Mouse (Mus musculus): Measurements from ENCODE around the gene Usp2. TPM values are rescaled to one million over a fixed set of nuclear protein-coding genes. Genes with fewer than 3 reads are reported as not detected.
A peak's percentile ranks its signal among the peaks of the same experiment; 100 is the strongest.

Usp2 gene
- total and polyA plus RNA-seq, 3 experiments: 3.2 to 20.1 (median 8.6) TPM

- Histone ChIP-seq H3K27me3 (ENCODE audit: insufficient read depth, low read length) (peaks cover 28% of the 10 kb centered on the region), H3K4me3 (ENCODE audit: low read depth, low read length) (no peak overlapping the region), H3K4me1 (ENCODE audit: insufficient read depth, low read depth, low read length) (peaks cover 48% of the 10 kb centered on the region)
Measured at GRCm38 (mm10) chr9:44085741-44086665, 19.2 kb downstream of the Usp2 start.

GRCm38 (mm10) chr9:44086960-44087359 lies 20.1 kb downstream of the Usp2 start:
- H3K4me1 ChIP-seq (ENCODE audit: insufficient read depth, low read depth, low read length): peaks cover 46% of the 10 kb centered on the region

More at GRCm38 (mm10) chr9:44085741-44086665, 19.2 kb downstream of the Usp2 start:
- TF ChIP-seq TAL1 (conservative IDR thresholded peaks at IDR 0.05; ENCODE audit: low read depth, low read length) (no peak), CTCF (IDR thresholded peaks at IDR 0.05; ENCODE audit: low read depth, low read length) (no peak), POLR2AphosphoS5 (IDR thresholded peaks at IDR 0.05; ENCODE audit: insufficient replicate concordance, low read depth, low read length) (no peak), GATA2 (IDR thresholded peaks at IDR 0.05; ENCODE audit: borderline replicate concordance, low read depth, low read length) (no peak), GATA1 (IDR thresholded peaks at IDR 0.05; ENCODE audit: borderline replicate concordance, low read length) (no peak)
- no peak for DNase-seq (ENCODE audit: low spot score)
- Histone ChIP-seq H3K9me3 (replicated peaks) (no peaks in the 10 kb centered on the region), H3K36me3 (replicated peaks) (peaks cover 9% of the 10 kb centered on the region)
- no peak for ATAC-seq (ENCODE audit: extremely low read depth, insufficient number of reproducible peaks, low FRiP score, poor library complexity, severe bottlenecking)

GRCm38 (mm10) chr9:44087761-44088455 lies 21.1 kb downstream of the Usp2 start:
- no peak for DNase-seq (ENCODE audit: low spot score)
- Histone ChIP-seq H3K4me1 (ENCODE audit: insufficient read depth, low read depth, low read length) (peaks cover 46% of the 10 kb centered on the region), H3K36me3 (replicated peaks) (peaks cover 27% of the 10 kb centered on the region), H3K27me3 (ENCODE audit: insufficient read depth, low read length) (peaks cover 27% of the 10 kb centered on the region), H3K4me3 (ENCODE audit: low read depth, low read length) (no peak overlapping the region), H3K9me3 (replicated peaks) (no peaks in the 10 kb centered on the region)
- no peak for ATAC-seq (ENCODE audit: extremely low read depth, insufficient number of reproducible peaks, low FRiP score, poor library complexity, severe bottlenecking)
- no peak for TF ChIP-seq GATA2 (IDR thresholded peaks at IDR 0.05; ENCODE audit: borderline replicate concordance, low read depth, low read length)
- no peak for TF ChIP-seq CTCF (IDR thresholded peaks at IDR 0.05; ENCODE audit: low read depth, low read length)
- no peak for TF ChIP-seq TAL1 (conservative IDR thresholded peaks at IDR 0.05; ENCODE audit: low read depth, low read length)
- TF ChIP-seq POLR2AphosphoS5 (IDR thresholded peaks at IDR 0.05; ENCODE audit: insufficient replicate concordance, low read depth, low read length): no peak
- no peak for TF ChIP-seq GATA1 (IDR thresholded peaks at IDR 0.05; ENCODE audit: borderline replicate concordance, low read length)

More at GRCm38 (mm10) chr9:44086960-44087359, 20.1 kb downstream of the Usp2 start:
- Histone ChIP-seq H3K36me3 (replicated peaks) (peaks cover 17% of the 10 kb centered on the region), H3K9me3 (replicated peaks) (no peaks in the 10 kb centered on the region), H3K27me3 (ENCODE audit: insufficient read depth, low read length) (peaks cover 27% of the 10 kb centered on the region), H3K4me3 (ENCODE audit: low read depth, low read length) (no peak overlapping the region)
- DNase-seq (ENCODE audit: low spot score) (no peak), ATAC-seq (ENCODE audit: extremely low read depth, insufficient number of reproducible peaks, low FRiP score, poor library complexity, severe bottlenecking) (no peak)
- TF ChIP-seq CTCF (IDR thresholded peaks at IDR 0.05; ENCODE audit: low read depth, low read length) (no peak), GATA1 (IDR thresholded peaks at IDR 0.05; ENCODE audit: borderline replicate concordance, low read length) (no peak), POLR2AphosphoS5 (IDR thresholded peaks at IDR 0.05; ENCODE audit: insufficient replicate concordance, low read depth, low read length) (no peak), TAL1 (conservative IDR thresholded peaks at IDR 0.05; ENCODE audit: low read depth, low read length) (no peak), GATA2 (IDR thresholded peaks at IDR 0.05; ENCODE audit: borderline replicate concordance, low read depth, low read length) (no peak)

- peaks cover 44% of the 10 kb centered on the region for H3K4me1 ChIP-seq (ENCODE audit: insufficient read depth, low read depth, low read length)
- H3K4me3 ChIP-seq (ENCODE audit: low read depth, low read length): no peak overlapping the region
- no peaks in the 10 kb centered on the region for H3K9me3 ChIP-seq (replicated peaks)
- peaks cover 20% of the 10 kb centered on the region for H3K27me3 ChIP-seq (ENCODE audit: insufficient read depth, low read length)
- ATAC-seq (ENCODE audit: extremely low read depth, insufficient number of reproducible peaks, low FRiP score, poor library complexity, severe bottlenecking) (peak; percentile 79), DNase-seq (ENCODE audit: low spot score) (peak; percentile 44)
- TF ChIP-seq CTCF (IDR thresholded peaks at IDR 0.05; ENCODE audit: low read depth, low read length): no peak
- no peak for TF ChIP-seq TAL1 (conservative IDR thresholded peaks at IDR 0.05; ENCODE audit: low read depth, low read length)
- TF ChIP-seq GATA1 (IDR thresholded peaks at IDR 0.05; ENCODE audit: borderline replicate concordance, low read length): no peak
- TF ChIP-seq GATA2 (IDR thresholded peaks at IDR 0.05; ENCODE audit: borderline replicate concordance, low read depth, low read length): no peak
- TF ChIP-seq POLR2AphosphoS5 (IDR thresholded peaks at IDR 0.05; ENCODE audit: insufficient replicate concordance, low read depth, low read length): no peak
- peaks cover 35% of the 10 kb centered on the region for H3K36me3 ChIP-seq (replicated peaks)
Measured at GRCm38 (mm10) chr9:44088877-44089608, 22.2 kb downstream of the Usp2 start.

GRCm38 (mm10) chr9:44093612-44094503 lies 27.0 kb downstream of the Usp2 start:
- peaks cover 3% of the 10 kb centered on the region; the same call in 1 of the 2 replicates for H3K27me3 ChIP-seq (ENCODE audit: insufficient read depth, low read length)
- DNase-seq (ENCODE audit: low spot score) (no peak), ATAC-seq (ENCODE audit: extremely low read depth, insufficient number of reproducible peaks, low FRiP score, poor library complexity, severe bottlenecking) (no peak)
- H3K9me3 ChIP-seq (replicated peaks): no peaks in the 10 kb centered on the region
- H3K36me3 ChIP-seq (replicated peaks): peaks cover 59% of the 10 kb centered on the region
- H3K4me3 ChIP-seq (ENCODE audit: low read depth, low read length): no peak overlapping the region
- H3K4me1 ChIP-seq (ENCODE audit: insufficient read depth, low read depth, low read length): peaks cover 26% of the 10 kb centered on the region
- TF ChIP-seq POLR2AphosphoS5 (IDR thresholded peaks at IDR 0.05; ENCODE audit: insufficient replicate concordance, low read depth, low read length) (no peak), TAL1 (conservative IDR thresholded peaks at IDR 0.05; ENCODE audit: low read depth, low read length) (no peak), GATA2 (IDR thresholded peaks at IDR 0.05; ENCODE audit: borderline replicate concordance, low read depth, low read length) (no peak), CTCF (IDR thresholded peaks at IDR 0.05; ENCODE audit: low read depth, low read length) (no peak; the same call in 1 of the 2 replicates), GATA1 (IDR thresholded peaks at IDR 0.05; ENCODE audit: borderline replicate concordance, low read length) (no peak)
